Mouse (Mus musculus): ENCODE data around the gene Ube2l6. TPM values are rescaled to one million over a fixed set of nuclear protein-coding genes. Genes with fewer than 3 reads are reported as not detected.
"Not testable (repeated sequence)": the region's sequence is repeated elsewhere in the genome, so short reads cannot be mapped to it uniquely, and the experiment has no call there.

The Ube2l6 gene
- polyA plus RNA-seq, 1 experiment from 2014 or later, result 16.6 TPM

GRCm38 (mm10) chr2:84797833-84798492 is 665 bp upstream of the Ube2l6 start:
- no peaks in the 10 kb centered on the region for H3K27me3 ChIP-seq
- H3K9ac ChIP-seq (replicated peaks), result peak overlapping the region; percentile 70
- WGBS, result 9% methylated on average over 13 of the region's 13 CpGs
- no peak overlapping the region for H3K27ac ChIP-seq
- peaks cover 4% of the 10 kb centered on the region for H3K4me1 ChIP-seq (replicated peaks)
- peak overlapping the region; percentile 97 for H3K4me2 ChIP-seq (replicated peaks)
- H3K9me3 ChIP-seq, result no peaks in the 10 kb centered on the region; the same call in 1 of the 2 replicates
- no peaks in the 10 kb centered on the region for H3K36me3 ChIP-seq
- peak overlapping the region; percentile 60 for H3K4me3 ChIP-seq (replicated peaks)
- peak; percentile 69 for ATAC-seq

GRCm38 (mm10) chr2:84799041-84799561 is 473 bp downstream of the Ube2l6 start:
- H3K27ac ChIP-seq, result no peak overlapping the region
- peak overlapping the region; percentile 97 for H3K4me2 ChIP-seq (replicated peaks)
- H3K27me3 ChIP-seq, result no peaks in the 10 kb centered on the region
- under 1% methylated on average over 16 of the region's 16 CpGs for WGBS
- ATAC-seq, result peak; percentile 76
- H3K36me3 ChIP-seq, result no peaks in the 10 kb centered on the region
- peak overlapping the region; percentile 70 for H3K9ac ChIP-seq (replicated peaks)
- H3K4me3 ChIP-seq (replicated peaks), result peak overlapping the region; percentile 60
- H3K4me1 ChIP-seq (replicated peaks), result peaks cover 4% of the 10 kb centered on the region
- H3K9me3 ChIP-seq, result no peaks in the 10 kb centered on the region; the same call in 1 of the 2 replicates

- 84% methylated on average over 4 of the region's 4 CpGs for WGBS
- no peak for ATAC-seq
- Histone ChIP-seq H3K9ac (replicated peaks) (no peak overlapping the region), H3K4me3 (replicated peaks) (no peak overlapping the region), H3K4me1 (replicated peaks) (peaks cover 4% of the 10 kb centered on the region), H3K27me3 (no peaks in the 10 kb centered on the region), H3K27ac (no peak overlapping the region), H3K36me3 (no peaks in the 10 kb centered on the region), H3K4me2 (replicated peaks) (no peak overlapping the region), H3K9me3 (no peaks in the 10 kb centered on the region)
Measured at GRCm38 (mm10) chr2:84800304-84800703, 1.7 kb downstream of the Ube2l6 start.

- H3K4me3 ChIP-seq (replicated peaks); H3K4me1 ChIP-seq (replicated peaks); H3K9me3 ChIP-seq; H3K36me3 ChIP-seq; H3K4me2 ChIP-seq (replicated peaks); H3K27me3 ChIP-seq; H3K9ac ChIP-seq (replicated peaks); ATAC-seq; H3K27ac ChIP-seq: not testable (repeated sequence)
- 82% methylated on average over 5 of the region's 5 CpGs for WGBS
Measured at GRCm38 (mm10) chr2:84801223-84801622, 2.6 kb downstream of the Ube2l6 start.

GRCm38 (mm10) chr2:84803963-84804362 is 5.3 kb downstream of the Ube2l6 start:
- Histone ChIP-seq H3K9ac (replicated peaks) (no peak overlapping the region), H3K4me3 (replicated peaks) (no peak overlapping the region), H3K36me3 (no peaks in the 10 kb centered on the region), H3K27ac (no peak overlapping the region), H3K9me3 (no peaks in the 10 kb centered on the region), H3K4me1 (replicated peaks) (peaks cover 4% of the 10 kb centered on the region), H3K27me3 (no peaks in the 10 kb centered on the region), H3K4me2 (replicated peaks) (no peak overlapping the region)
- no peak for ATAC-seq
- 90% methylated on average over 7 of the region's 7 CpGs for WGBS

GRCm38 (mm10) chr2:84806546-84806945 is 7.9 kb downstream of the Ube2l6 start:
- Histone ChIP-seq H3K4me1 (replicated peaks) (0 out of 2 replicates have a peak, but pooled peaks cover 4% of the 10 kb centered on the region), H3K36me3 (no peaks in the 10 kb centered on the region), H3K27ac (no peak overlapping the region), H3K9me3 (no peaks in the 10 kb centered on the region), H3K9ac (replicated peaks) (no peak overlapping the region), H3K4me2 (replicated peaks) (no peak overlapping the region), H3K4me3 (replicated peaks) (no peak overlapping the region), H3K27me3 (no peaks in the 10 kb centered on the region)
- no peak for ATAC-seq
- 79% methylated on average over 5 of the region's 5 CpGs for WGBS

- H3K4me2 ChIP-seq (replicated peaks), result no peak overlapping the region
- H3K27ac ChIP-seq, result no peak overlapping the region
- no peak for ATAC-seq
- no peaks in the 10 kb centered on the region for H3K9me3 ChIP-seq
- no peak overlapping the region for H3K4me3 ChIP-seq (replicated peaks)
- H3K36me3 ChIP-seq, result no peaks in the 10 kb centered on the region
- 0 out of 2 replicates have a peak, but pooled peaks cover 4% of the 10 kb centered on the region for H3K4me1 ChIP-seq (replicated peaks)
- no peaks in the 10 kb centered on the region for H3K27me3 ChIP-seq
- no peak overlapping the region for H3K9ac ChIP-seq (replicated peaks)
Measured at GRCm38 (mm10) chr2:84809330-84809729, 10.7 kb downstream of the Ube2l6 start.

GRCm38 (mm10) chr2:84810526-84810885 is 11.9 kb downstream of the Ube2l6 start:
- H3K4me3 ChIP-seq (replicated peaks), result no peak overlapping the region
- no peaks in the 10 kb centered on the region for H3K36me3 ChIP-seq
- no peak overlapping the region for H3K9ac ChIP-seq (replicated peaks)
- peak; percentile 21; the same call in 1 of the 2 replicates for ATAC-seq
- 0 out of 2 replicates have a peak, but pooled peaks cover 4% of the 10 kb centered on the region for H3K4me1 ChIP-seq (replicated peaks)
- H3K27me3 ChIP-seq, result no peaks in the 10 kb centered on the region
- H3K9me3 ChIP-seq, result no peaks in the 10 kb centered on the region
- H3K27ac ChIP-seq, result no peak overlapping the region
- H3K4me2 ChIP-seq (replicated peaks), result 0 out of 2 replicates have a peak overlapping the region, but pooled peaks have one; percentile 43
- WGBS, result 77% methylated on average over 6 of the region's 6 CpGs

GRCm38 (mm10) chr2:84810886-84811577 is 12.4 kb downstream of the Ube2l6 start:
- Histone ChIP-seq H3K4me3 (replicated peaks) (peak overlapping the region; percentile 2; the same call in 1 of the 2 replicates), H3K4me1 (replicated peaks) (0 out of 2 replicates have a peak, but pooled peaks cover 4% of the 10 kb centered on the region), H3K36me3 (no peaks in the 10 kb centered on the region), H3K4me2 (replicated peaks) (peak overlapping the region; percentile 43), H3K9ac (replicated peaks) (no peak overlapping the region; the same call in 1 of the 2 replicates), H3K9me3 (no peaks in the 10 kb centered on the region), H3K27me3 (no peaks in the 10 kb centered on the region), H3K27ac (no peak overlapping the region)
- ATAC-seq, result peak; percentile 61
- WGBS, result 44% methylated on average over 26 of the region's 26 CpGs

- WGBS, result 92% methylated on average over 7 of the region's 7 CpGs
- ATAC-seq, result no peak
Measured at GRCm38 (mm10) chr2:84811880-84812279, 13.3 kb downstream of the Ube2l6 start.

GRCm38 (mm10) chr2:84812676-84813075 is 14.0 kb downstream of the Ube2l6 start:
- H3K27me3 ChIP-seq, result no peaks in the 10 kb centered on the region

More at GRCm38 (mm10) chr2:84811880-84812279, 13.3 kb downstream of the Ube2l6 start:
- no peaks in the 10 kb centered on the region for H3K9me3 ChIP-seq
- H3K4me3 ChIP-seq (replicated peaks), result no peak overlapping the region
- H3K4me2 ChIP-seq (replicated peaks), result no peak overlapping the region
- H3K27me3 ChIP-seq, result no peaks in the 10 kb centered on the region
- H3K27ac ChIP-seq, result no peak overlapping the region
- no peak overlapping the region for H3K9ac ChIP-seq (replicated peaks)
- no peaks in the 10 kb centered on the region for H3K36me3 ChIP-seq
- H3K4me1 ChIP-seq (replicated peaks), result 0 out of 2 replicates have a peak, but pooled peaks cover 4% of the 10 kb centered on the region

GRCm38 (mm10) chr2:84819861-84820260 is 21.2 kb downstream of the Ube2l6 start:
- H3K4me1 ChIP-seq (replicated peaks), result no peaks in the 10 kb centered on the region
- H3K27me3 ChIP-seq, result peaks cover 17% of the 10 kb centered on the region
- 76% methylated on average over 3 of the region's 3 CpGs for WGBS
- H3K36me3 ChIP-seq, result no peaks in the 10 kb centered on the region
- H3K9me3 ChIP-seq, result no peaks in the 10 kb centered on the region
- no peak overlapping the region for H3K4me3 ChIP-seq (replicated peaks)
- ATAC-seq, result no peak
- no peak overlapping the region for H3K9ac ChIP-seq (replicated peaks)
- H3K4me2 ChIP-seq (replicated peaks), result no peak overlapping the region
- H3K27ac ChIP-seq, result no peak overlapping the region

More at GRCm38 (mm10) chr2:84812676-84813075, 14.0 kb downstream of the Ube2l6 start:
- no peak overlapping the region for H3K4me2 ChIP-seq (replicated peaks)
- ATAC-seq, result no peak
- H3K4me1 ChIP-seq (replicated peaks), result 0 out of 2 replicates have a peak, but pooled peaks cover 4% of the 10 kb centered on the region
- no peaks in the 10 kb centered on the region for H3K36me3 ChIP-seq
- no peaks in the 10 kb centered on the region for H3K9me3 ChIP-seq
- H3K27ac ChIP-seq, result no peak overlapping the region
- no peak overlapping the region for H3K4me3 ChIP-seq (replicated peaks)
- H3K9ac ChIP-seq (replicated peaks), result no peak overlapping the region
- 76% methylated on average over 6 of the region's 6 CpGs for WGBS

Measured in midbrain, embryonic 13.5 days (tissue).